Mouse (Mus musculus) ES-Bruce4 (cell line): ENCODE measurements around the gene Ctnnbl1.

ENCODE experiments used
- CTCF ChIP-seq: IDR thresholded peaks from one replicate; pipeline ENCODE4 v1.8.1; 2011; ENCODE audit warnings: low read depth, low read length
- POLR2A ChIP-seq: IDR thresholded peaks from one replicate; pipeline ENCODE4 v1.8.1; 2011; ENCODE audit warnings: low read length; ENCODE audit not compliant: insufficient read depth

- TF ChIP-seq CTCF = no peak
- no peak for TF ChIP-seq POLR2A
Measured at GRCm38 (mm10) chr2:157770761-157771160, 33.6 kb downstream of the Ctnnbl1 start.
